Mouse (Mus musculus): Measurements from ENCODE around the gene Cep152.

- TF ChIP-seq CTCF (IDR thresholded peaks at IDR 0.05; ENCODE audit: low read depth), result no peak
- no peak for TF ChIP-seq EP300 (IDR thresholded peaks at IDR 0.05; ENCODE audit: low read depth)
Observed at GRCm38 (mm10) chr2:125666668-125667067, 41.8 kb upstream of the Cep152 start.

All from heart, postnatal 0 days (tissue).